Mouse (Mus musculus): ENCODE data around the gene Atp2b2.
A peak's percentile ranks its signal among the peaks of the same experiment; 100 is the strongest.

Atp2b2 gene

GRCm38 (mm10) chr6:113696582-113697221 lies 345.7 kb downstream of the Atp2b2 start, which contains the start of gene Tatdn2:
Gene Tatdn2 (plus strand): TSS chr6:113697050.
- DNase-seq = peak; percentile 97

GRCm38 (mm10) chr6:113695766-113696355 lies 346.6 kb downstream of the Atp2b2 start:
- peak; percentile 42 for DNase-seq

GRCm38 (mm10) chr6:113695203-113695602 lies 347.2 kb downstream of the Atp2b2 start:
- peak; percentile 29 for DNase-seq

All from cerebellum, adult 9-10 months (tissue).